Mouse (Mus musculus) ES-Bruce4 (cell line): ENCODE measurements around the gene Por.

Experiments
- CTCF ChIP-seq: IDR thresholded peaks from one replicate; pipeline ENCODE4 v1.8.1; 2011; ENCODE audit warnings: low read depth, low read length
- POLR2A ChIP-seq: IDR thresholded peaks from one replicate; pipeline ENCODE4 v1.8.1; 2011; ENCODE audit warnings: low read length; ENCODE audit not compliant: insufficient read depth

DNA sequence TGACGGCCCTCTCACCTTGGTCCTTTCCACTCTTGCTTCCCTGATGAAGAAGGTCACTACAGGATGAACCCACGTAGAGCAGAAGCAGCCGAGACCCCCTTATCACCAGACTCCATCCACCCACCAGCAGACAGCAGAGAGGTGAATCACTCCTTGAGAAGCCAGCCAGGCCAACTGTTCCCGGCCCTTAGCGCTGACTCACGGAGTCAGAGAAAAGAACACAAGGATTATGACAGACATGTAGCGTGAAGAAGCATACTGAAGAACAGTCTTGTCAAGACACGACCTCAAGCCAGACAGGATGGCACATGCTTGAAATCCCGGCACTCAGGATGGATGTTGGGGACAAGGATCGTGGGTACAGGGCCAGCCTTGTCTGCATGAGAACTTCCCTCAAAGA lies 48.1 kb upstream of the Por start:
- TF ChIP-seq CTCF (no peak), POLR2A (no peak)
